Mouse (Mus musculus): ENCODE results near the gene Foxc1.

Foxc1 gene

DNA sequence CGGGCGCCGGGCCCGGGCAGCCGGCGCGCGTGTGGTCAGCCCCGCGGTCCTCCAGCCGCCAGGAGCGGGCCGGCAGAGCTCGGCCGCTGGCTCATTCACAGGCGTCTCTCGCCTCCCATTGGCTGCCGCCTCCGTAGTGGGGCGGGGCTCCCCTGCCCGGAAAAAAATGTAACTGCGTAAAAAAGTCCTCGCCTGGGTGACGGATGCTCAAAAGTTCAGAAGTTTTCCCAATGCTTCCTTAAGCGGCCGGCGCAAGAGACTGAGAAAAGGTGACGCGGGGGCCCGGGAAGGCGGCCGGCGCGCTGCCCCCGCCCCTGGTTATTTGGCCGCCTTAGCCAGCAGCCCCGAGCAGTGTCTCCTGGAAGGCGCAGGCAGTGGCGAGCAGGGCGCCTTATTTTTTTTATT is at the start of gene Foxc1:
Gene Foxc1 (plus strand): TSS at position 206 of the 405 bp plus-strand sequence.
- no peak for DNase-seq (ENCODE audit: extremely low spot score, low read depth, low spot score)

- DNase-seq (ENCODE audit: extremely low spot score, low read depth, low spot score), result peak; percentile 8
Measured at GRCm38 (mm10) chr13:31760411-31760810, 46.0 kb upstream of the Foxc1 start.

DNA sequence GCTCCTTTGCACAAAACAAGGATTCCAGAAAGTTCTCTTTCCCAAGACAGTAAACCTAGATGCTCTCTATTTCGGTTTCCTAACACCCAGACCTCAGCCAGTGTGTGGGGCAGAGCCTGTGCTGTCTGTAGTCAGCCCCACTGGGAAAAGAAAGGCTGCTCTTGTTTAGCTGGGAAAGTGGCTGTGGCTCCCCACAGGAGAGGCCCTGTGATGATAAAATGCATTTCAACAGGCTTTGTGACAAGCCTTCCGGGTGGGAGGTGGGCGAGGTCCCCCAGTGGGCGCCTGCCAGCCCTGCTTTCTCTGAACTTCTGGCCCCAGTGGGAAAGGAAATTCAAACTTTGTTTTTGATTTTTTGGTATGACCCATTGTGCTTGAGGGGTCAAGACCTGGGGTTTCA is 45.4 kb upstream of the Foxc1 start:
- no peak for DNase-seq (ENCODE audit: extremely low spot score, low read depth, low spot score)

GRCm38 (mm10) chr13:31764419-31764818 is 42.0 kb upstream of the Foxc1 start:
- DNase-seq (ENCODE audit: extremely low spot score, low read depth, low spot score), result no peak

GRCm38 (mm10) chr13:31765564-31765963 is 40.9 kb upstream of the Foxc1 start:
- no peak for DNase-seq (ENCODE audit: extremely low spot score, low read depth, low spot score)

- no peak for DNase-seq (ENCODE audit: extremely low spot score, low read depth, low spot score)
Measured at GRCm38 (mm10) chr13:31772882-31773281, 33.6 kb upstream of the Foxc1 start.

DNA sequence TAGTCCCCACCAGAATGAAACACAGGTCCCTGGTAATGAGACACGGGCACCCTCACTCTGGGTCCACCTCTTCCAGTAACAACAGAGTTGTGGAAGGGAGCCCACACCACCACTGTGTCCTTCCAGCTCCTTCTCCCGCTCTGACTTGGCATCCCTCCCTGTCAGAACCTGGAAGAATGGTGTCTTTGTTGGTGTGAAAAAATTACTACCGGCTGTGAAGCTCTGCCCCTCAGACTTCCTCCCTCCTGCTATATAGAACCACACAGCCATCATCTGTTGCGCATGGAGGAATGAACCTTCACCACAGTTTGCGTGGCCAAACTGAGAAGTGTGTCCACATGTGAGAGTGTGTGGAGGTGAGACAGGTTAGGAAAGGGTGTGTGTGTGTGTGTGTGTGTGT is 30.7 kb upstream of the Foxc1 start:
- DNase-seq (ENCODE audit: extremely low spot score, low read depth, low spot score), result no peak

DNA sequence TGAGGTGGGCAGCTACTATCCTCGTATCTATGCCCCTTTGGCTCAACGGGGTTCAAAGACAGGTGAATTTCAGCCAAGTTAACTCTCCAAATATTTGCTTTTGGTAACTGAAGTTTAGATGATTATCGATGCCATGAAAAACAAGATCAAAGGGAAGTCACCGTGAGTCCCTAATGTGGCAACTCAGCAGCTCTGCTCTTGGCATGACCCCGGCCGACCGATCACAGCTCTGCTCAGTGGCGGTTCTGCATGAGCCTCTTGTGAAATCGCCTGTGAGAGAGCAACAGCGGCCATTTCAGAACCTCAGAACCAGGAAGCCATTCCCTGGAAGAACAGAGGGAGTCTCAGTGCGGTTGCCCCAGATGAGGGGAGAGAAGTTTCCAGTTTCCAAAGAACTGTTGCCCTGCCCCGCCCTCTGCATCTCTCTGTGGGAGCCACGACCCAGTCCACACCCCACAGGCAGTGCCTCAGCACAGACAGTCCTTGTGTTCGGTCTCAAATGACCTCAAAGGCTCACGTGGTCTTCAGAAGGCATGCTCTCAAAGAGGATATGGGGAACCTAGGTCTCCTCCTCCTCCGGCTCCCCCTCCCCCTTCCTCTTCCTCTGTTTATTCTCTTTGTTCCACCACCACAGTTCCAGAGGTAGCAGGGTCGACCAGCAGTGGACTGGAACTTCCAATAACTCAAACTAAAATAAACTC is 27.0 kb upstream of the Foxc1 start:
- no peak for DNase-seq (ENCODE audit: extremely low spot score, low read depth, low spot score)

DNA sequence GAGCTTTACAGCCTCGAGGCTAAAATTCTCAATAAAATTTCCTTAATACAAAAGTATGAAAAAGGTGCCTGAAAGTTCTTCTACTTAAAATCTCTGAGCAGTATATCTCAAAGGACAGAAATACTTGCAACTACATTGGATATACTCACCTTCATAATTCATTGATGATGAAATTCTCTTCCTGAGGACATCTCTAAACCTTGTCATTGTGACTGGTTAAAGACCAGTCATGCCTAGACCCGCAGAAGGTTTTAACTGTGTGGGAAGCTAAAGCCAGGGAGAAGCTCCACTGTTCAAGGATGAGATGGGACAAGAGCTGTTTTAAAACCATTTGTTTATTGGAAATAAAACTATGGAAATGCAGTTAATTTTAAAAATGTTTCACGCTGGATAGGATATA is 26.1 kb upstream of the Foxc1 start:
- DNase-seq (ENCODE audit: extremely low spot score, low read depth, low spot score), result no peak

GRCm38 (mm10) chr13:31782063-31782462 is 24.4 kb upstream of the Foxc1 start:
- DNase-seq (ENCODE audit: extremely low spot score, low read depth, low spot score), result no peak

- DNase-seq (ENCODE audit: extremely low spot score, low read depth, low spot score), result no peak
Measured at GRCm38 (mm10) chr13:31784757-31785156, 21.7 kb upstream of the Foxc1 start.

- no peak for DNase-seq (ENCODE audit: extremely low spot score, low read depth, low spot score)
Measured at GRCm38 (mm10) chr13:31792480-31793132, 13.8 kb upstream of the Foxc1 start.

GRCm38 (mm10) chr13:31793163-31793562 is 13.3 kb upstream of the Foxc1 start:
- DNase-seq (ENCODE audit: extremely low spot score, low read depth, low spot score), result no peak

DNA sequence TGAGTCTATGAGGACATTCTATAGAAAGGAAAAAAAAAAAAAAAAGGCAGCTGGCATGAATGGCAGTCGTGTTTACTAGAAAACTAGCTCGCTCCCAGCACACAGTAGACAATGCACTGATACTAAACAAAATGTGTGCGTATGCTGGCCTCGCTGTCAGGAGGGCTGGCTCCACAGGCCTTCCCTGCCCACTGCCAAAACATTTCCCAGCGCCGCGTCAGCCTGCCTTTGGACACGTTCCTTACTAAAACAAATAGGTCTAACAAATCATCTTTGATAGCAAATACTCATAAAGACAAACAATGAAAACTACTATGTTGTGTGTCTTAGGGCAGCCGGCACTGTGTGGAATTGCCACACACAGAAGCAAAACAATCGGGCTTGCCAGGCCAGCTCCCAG is 9.1 kb upstream of the Foxc1 start:
- DNase-seq (ENCODE audit: extremely low spot score, low read depth, low spot score), result no peak

DNA sequence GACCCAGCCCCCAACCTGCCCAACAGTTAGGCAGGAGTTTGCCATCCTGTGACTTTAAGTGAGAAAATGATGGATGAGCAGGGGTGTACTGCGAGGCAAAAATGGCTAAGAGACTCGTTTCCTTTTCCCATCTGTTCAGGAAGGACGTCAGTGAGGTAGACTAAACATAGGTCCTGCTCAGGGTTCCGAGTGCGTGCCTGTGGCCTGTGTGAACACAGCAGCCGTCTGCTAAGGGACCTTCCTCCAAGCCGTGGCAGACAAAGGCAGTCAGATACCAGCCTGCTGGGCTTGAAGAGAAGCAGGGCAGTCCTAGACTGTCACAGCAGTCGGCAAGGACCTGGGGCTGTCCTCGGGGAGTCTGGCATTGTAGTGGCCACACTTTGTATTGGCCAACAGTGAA is 8.4 kb upstream of the Foxc1 start:
- no peak for DNase-seq (ENCODE audit: extremely low spot score, low read depth, low spot score)

- no peak for DNase-seq (ENCODE audit: extremely low spot score, low read depth, low spot score)
Measured at GRCm38 (mm10) chr13:31800581-31801576, 5.6 kb upstream of the Foxc1 start.

DNA sequence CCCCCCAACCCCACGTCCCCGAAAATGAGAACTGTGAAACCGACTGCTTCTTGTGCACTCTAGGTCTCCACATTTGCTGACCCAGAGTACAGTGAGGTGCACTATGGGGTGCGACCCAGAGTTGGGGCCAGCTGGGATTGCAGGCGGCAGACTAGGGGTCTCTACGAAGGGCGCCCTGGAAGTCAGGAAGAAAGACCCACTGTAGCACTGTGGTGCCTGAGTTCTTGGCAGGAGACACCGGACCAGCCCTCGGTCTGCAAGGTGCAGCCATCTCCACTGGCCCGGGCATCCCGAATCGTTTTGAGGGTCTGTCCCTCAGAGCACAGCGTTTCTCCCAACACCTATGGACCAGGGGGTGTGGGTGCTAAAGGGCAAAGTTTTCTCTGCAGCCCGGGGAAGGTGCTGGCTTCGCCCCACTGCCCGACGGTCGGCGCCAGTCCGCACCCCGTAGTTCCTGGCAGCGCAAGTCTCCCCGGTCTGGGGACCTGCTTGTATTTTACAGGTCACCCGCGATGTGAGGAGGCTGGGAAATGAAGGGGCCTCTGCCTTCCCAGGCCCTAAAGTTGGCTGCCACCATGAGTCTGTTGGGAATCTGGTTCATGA is 4.6 kb upstream of the Foxc1 start:
- no peak for DNase-seq (ENCODE audit: extremely low spot score, low read depth, low spot score)

GRCm38 (mm10) chr13:31802447-31802846 is 4.0 kb upstream of the Foxc1 start:
- DNase-seq (ENCODE audit: extremely low spot score, low read depth, low spot score), result no peak

DNA sequence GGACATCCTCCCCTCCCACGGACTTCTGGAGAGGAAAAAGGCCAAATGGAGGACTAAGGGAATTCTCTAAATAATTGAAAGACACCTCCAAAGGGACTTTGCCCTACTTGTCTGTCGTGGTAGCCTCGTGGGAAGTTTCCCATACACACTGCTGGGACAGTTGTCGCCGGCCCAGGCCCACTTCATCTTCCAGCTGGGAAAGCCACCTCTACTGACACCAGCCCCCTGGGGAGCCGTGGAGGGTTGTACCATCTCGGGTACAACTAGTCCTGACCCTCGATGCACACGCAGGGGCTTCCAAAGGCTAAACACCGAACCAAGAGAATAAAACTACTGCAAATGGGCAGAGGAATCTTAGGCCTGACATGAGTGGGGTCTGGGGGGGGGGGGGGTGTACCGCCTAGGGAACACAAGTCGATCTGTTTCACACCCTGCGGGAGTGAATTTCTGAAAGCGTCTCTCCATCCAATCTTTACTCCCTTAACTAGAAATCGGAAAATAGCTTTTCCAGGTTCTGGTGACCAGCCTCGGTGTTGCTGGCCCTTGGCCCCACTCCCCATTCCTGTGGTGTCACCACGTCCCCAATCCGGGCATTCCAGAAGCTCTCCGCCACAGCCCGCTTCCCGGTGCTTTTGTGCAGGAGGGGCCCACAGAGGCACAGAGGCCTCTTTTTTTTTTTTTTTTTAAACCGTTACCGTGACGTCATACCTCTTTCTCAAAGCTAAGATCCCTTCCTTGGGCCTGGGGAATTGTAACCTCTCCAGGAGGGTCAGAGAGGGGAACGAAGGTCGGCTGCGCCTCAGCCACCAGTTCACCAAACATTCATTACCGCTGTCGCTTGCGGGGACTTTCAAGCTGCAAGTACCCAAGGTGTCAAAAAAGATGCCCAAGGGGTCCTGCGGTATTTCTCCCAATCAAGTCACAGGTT is 3.0 kb upstream of the Foxc1 start:
- DNase-seq (ENCODE audit: extremely low spot score, low read depth, low spot score), result no peak

DNA sequence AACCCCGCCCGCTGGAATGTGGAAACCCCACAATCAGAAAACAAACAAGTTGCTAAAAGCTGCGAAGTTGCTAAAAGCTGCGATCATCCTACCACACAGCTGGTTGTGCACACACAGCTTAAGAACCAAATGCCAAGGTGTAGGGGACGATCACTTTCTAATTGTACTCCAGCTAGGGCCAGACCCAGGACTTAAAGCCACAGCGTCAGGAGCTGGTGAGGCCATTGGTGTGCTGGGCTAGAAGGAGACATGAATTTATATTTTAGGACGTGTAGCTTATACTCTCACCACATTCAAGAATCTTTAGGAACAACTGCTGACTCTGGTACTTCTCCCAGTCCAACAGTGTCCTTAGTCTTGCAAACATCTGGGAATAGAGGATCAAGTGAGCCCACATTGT is 1.9 kb upstream of the Foxc1 start:
- DNase-seq (ENCODE audit: extremely low spot score, low read depth, low spot score), result no peak
